Mouse (Mus musculus): ENCODE results near the gene Htr1a. TPM values are rescaled to one million over a fixed set of nuclear protein-coding genes. Genes with fewer than 3 reads are reported as not detected.

Htr1a gene
- polyA plus RNA-seq, 1 experiment from 2014 or later: 0.15 TPM

Other genes starting within 250 kb of the Htr1a start
- gene Rnf180, start 148.8 kb upstream of the Htr1a start, polyA plus RNA-seq (2016; fragmentation: Nextera tagmentation; extraction: Ambion mirVana): 4.8 and 8.0 TPM in 2 replicates

All from midbrain, embryonic 10.5 days (tissue).